Mouse (Mus musculus): ENCODE results near the gene Vmn1r44. TPM values are rescaled to one million over a fixed set of nuclear protein-coding genes. Genes with fewer than 3 reads are reported as not detected.
"Not testable (repeated sequence)": the region's sequence is repeated elsewhere in the genome, so short reads cannot be mapped to it uniquely, and the experiment has no call there.

The Vmn1r44 gene
- polyA plus RNA-seq, 1 experiment from 2014 or later = not detected

- Histone ChIP-seq H3K9me3 (ENCODE audit: control insufficient read depth, low read length) (no peaks in the 10 kb centered on the region), H3K27ac (replicated peaks; ENCODE audit: low read depth, low read length) (no peak overlapping the region), H3K4me2 (ENCODE audit: low read depth, severe bottlenecking) (no peak overlapping the region), H3K36me3 (ENCODE audit: control insufficient read depth, insufficient read depth, low read length) (no peaks in the 10 kb centered on the region), H3K4me1 (ENCODE audit: control insufficient read depth, insufficient read depth, low read length) (no peaks in the 10 kb centered on the region), H3K4me3 (ENCODE audit: low read depth, low read length) (no peak overlapping the region), H3K9ac (ENCODE audit: low read length) (no peak overlapping the region), H3K27me3 (ENCODE audit: control insufficient read depth, insufficient read depth, low read length) (no peaks in the 10 kb centered on the region)
- no peak for ATAC-seq (ENCODE audit: insufficient number of reproducible peaks, low FRiP score, low TSS enrichment, low read depth)
- WGBS = 62% methylated on average over 2 of the region's 2 CpGs
- no peak for DNase-seq (ENCODE audit: low spot score)
Observed at GRCm38 (mm10) chr6:89883812-89884211, 352 bp downstream of the Vmn1r44 start.

- H3K4me3 ChIP-seq (ENCODE audit: low read depth, low read length); H3K27me3 ChIP-seq (ENCODE audit: control insufficient read depth, insufficient read depth, low read length); H3K4me1 ChIP-seq (ENCODE audit: control insufficient read depth, insufficient read depth, low read length); H3K27ac ChIP-seq (replicated peaks; ENCODE audit: low read depth, low read length); H3K4me2 ChIP-seq (ENCODE audit: low read depth, severe bottlenecking); H3K36me3 ChIP-seq (ENCODE audit: control insufficient read depth, insufficient read depth, low read length); ATAC-seq (ENCODE audit: insufficient number of reproducible peaks, low FRiP score, low TSS enrichment, low read depth); H3K9ac ChIP-seq (ENCODE audit: low read length); H3K9me3 ChIP-seq (ENCODE audit: control insufficient read depth, low read length); DNase-seq (ENCODE audit: low spot score): not testable (repeated sequence)
- 96% methylated on average over 2 of the region's 2 CpGs for WGBS
Observed at GRCm38 (mm10) chr6:89940498-89940897, 57.0 kb downstream of the Vmn1r44 start, which contains the start of gene Vmn1r45. TSS of gene Vmn1r45 (minus strand) at chr6:89940598.

GRCm38 (mm10) chr6:89940926-89941325, 57.5 kb downstream of the Vmn1r44 start:
- 83% methylated on average over 2 of the region's 2 CpGs for WGBS
- no peak for DNase-seq (ENCODE audit: low spot score)
- H3K4me1 ChIP-seq (ENCODE audit: control insufficient read depth, insufficient read depth, low read length) = no peaks in the 10 kb centered on the region
- no peak overlapping the region for H3K9ac ChIP-seq (ENCODE audit: low read length)
- H3K4me3 ChIP-seq (ENCODE audit: low read depth, low read length) = no peak overlapping the region
- H3K27ac ChIP-seq (replicated peaks; ENCODE audit: low read depth, low read length) = no peak overlapping the region
- H3K9me3 ChIP-seq (ENCODE audit: control insufficient read depth, low read length) = no peaks in the 10 kb centered on the region
- H3K27me3 ChIP-seq (ENCODE audit: control insufficient read depth, insufficient read depth, low read length) = no peaks in the 10 kb centered on the region
- no peaks in the 10 kb centered on the region for H3K36me3 ChIP-seq (ENCODE audit: control insufficient read depth, insufficient read depth, low read length)
- H3K4me2 ChIP-seq (ENCODE audit: low read depth, severe bottlenecking) = no peak overlapping the region
- no peak for ATAC-seq (ENCODE audit: insufficient number of reproducible peaks, low FRiP score, low TSS enrichment, low read depth)

Other genes starting within 250 kb of the Vmn1r44 start
- gene Txnrd3, start 239.7 kb upstream of the Vmn1r44 start, polyA plus RNA-seq (2014; fragmentation: Nextera tagmentation; extraction: Ambion mirVana) = 9.0 and 10.4 TPM in 2 replicates
- not detected in 2 replicates for gene Vmn1r40, start 176.1 kb upstream of the Vmn1r44 start, polyA plus RNA-seq (2014; fragmentation: Nextera tagmentation; extraction: Ambion mirVana)
- gene Vmn1r41, start 142.9 kb upstream of the Vmn1r44 start, polyA plus RNA-seq (2014; fragmentation: Nextera tagmentation; extraction: Ambion mirVana) = not detected in 2 replicates
- gene Vmn1r42, start 7.2 kb upstream of the Vmn1r44 start, polyA plus RNA-seq (2014; fragmentation: Nextera tagmentation; extraction: Ambion mirVana) = not detected in 2 replicates
- not detected in 2 replicates for gene Vmn1r43, start 7.2 kb upstream of the Vmn1r44 start, polyA plus RNA-seq (2014; fragmentation: Nextera tagmentation; extraction: Ambion mirVana)
- not detected in 2 replicates for gene Vmn1r45, start 56.9 kb downstream of the Vmn1r44 start, polyA plus RNA-seq (2014; fragmentation: Nextera tagmentation; extraction: Ambion mirVana)
- not detected in 2 replicates for gene Vmn1r46, start 85.7 kb downstream of the Vmn1r44 start, polyA plus RNA-seq (2014; fragmentation: Nextera tagmentation; extraction: Ambion mirVana)
- not detected in 2 replicates for gene Vmn1r47, start 132.5 kb downstream of the Vmn1r44 start, polyA plus RNA-seq (2014; fragmentation: Nextera tagmentation; extraction: Ambion mirVana)
- not detected in 2 replicates for gene Vmn1r48, start 153.2 kb downstream of the Vmn1r44 start, polyA plus RNA-seq (2014; fragmentation: Nextera tagmentation; extraction: Ambion mirVana)
- not detected in 2 replicates for gene Vmn1r49, start 194.8 kb downstream of the Vmn1r44 start, polyA plus RNA-seq (2014; fragmentation: Nextera tagmentation; extraction: Ambion mirVana)
- gene Vmn1r50, start 217.8 kb downstream of the Vmn1r44 start, polyA plus RNA-seq (2014; fragmentation: Nextera tagmentation; extraction: Ambion mirVana) = not detected in 2 replicates
- not detected in 2 replicates for gene Vmn1r51, start 238.9 kb downstream of the Vmn1r44 start, polyA plus RNA-seq (2014; fragmentation: Nextera tagmentation; extraction: Ambion mirVana)

All from limb, embryonic 11.5 days (tissue).